Mouse (Mus musculus) limb, embryonic 13.5 days (tissue): ENCODE measurements around the gene Zfp988. TPM values are rescaled to one million over a fixed set of nuclear protein-coding genes. Genes with fewer than 3 reads are reported as not detected.
A peak's percentile ranks its signal among the peaks of the same experiment; 100 is the strongest.
"Not testable (repeated sequence)": the region's sequence is repeated elsewhere in the genome, so short reads cannot be mapped to it uniquely, and the experiment has no call there.

Experiments used
- ATAC-seq: fragments of 200-750 bp; cut with Nextera tagmentation; 2 replicates; pipeline ENCODE4 v1.8.0; 2017; ENCODE audit warnings: low read depth, moderate number of reproducible peaks, moderate TSS enrichment; ENCODE audit not compliant: low FRiP score
- H3K27ac ChIP-seq: fragments of 300-500 bp; sonication (generic); 2 replicates; pipeline ENCODE4 v1.5.1; 2015; ENCODE audit warnings: inconsistent platforms, mild to moderate bottlenecking, moderate library complexity
- H3K27me3 ChIP-seq: fragments of 300-500 bp; sonication (generic); 2 replicates; pipeline ENCODE4 v1.6.1; 2015; ENCODE audit warnings: mild to moderate bottlenecking, inconsistent platforms
- H3K36me3 ChIP-seq: fragments of 300-500 bp; sonication (generic); 2 replicates; pipeline ENCODE4 v1.6.1; 2015; ENCODE audit warnings: inconsistent platforms, mild to moderate bottlenecking, moderate library complexity
- H3K4me1 ChIP-seq: fragments of 300-500 bp; sonication (generic); 2 replicates; pipeline ENCODE4 v1.6.1; 2015; ENCODE audit warnings: inconsistent platforms
- H3K4me2 ChIP-seq: fragments of 300-500 bp; sonication (generic); replicated peaks from 2 replicates; pipeline ENCODE4 v1.6.1; 2015; ENCODE audit warnings: inconsistent platforms, mild to moderate bottlenecking, moderate library complexity
- H3K4me3 ChIP-seq: fragments of 300-500 bp; sonication (generic); 2 replicates; pipeline ENCODE4 v1.5.1; 2015; ENCODE audit warnings: moderate library complexity, mild to moderate bottlenecking, inconsistent platforms
- H3K9ac ChIP-seq: fragments of 300-500 bp; sonication (generic); 2 replicates; pipeline ENCODE4 v1.6.1; 2015; ENCODE audit warnings: mild to moderate bottlenecking, inconsistent platforms
- H3K9me3 ChIP-seq: fragments of 300-500 bp; sonication (generic); 2 replicates; pipeline ENCODE4 v1.6.1; 2016; ENCODE audit warnings: inconsistent platforms
- WGBS: fragments of 180-500 bp; shearing (Covaris S2); methylation state at CpG from one replicate; pipeline ENCODE4 v1.1.7; 2015; 5-methylcytosine and 5-hydroxymethylcytosine counted together
- polyA plus RNA-seq: library from polyadenylated mRNA; unstranded; fragments of >200 nt; fragmentation: Nextera tagmentation; extraction: Ambion mirVana; gene quantifications from 2 replicates; pipeline ENCODE4 v1.2.1, GENCODE M21; 2015

Gene Zfp988
- 0.13 and 0.15 TPM in 2 replicates for polyA plus RNA-seq

DNA sequence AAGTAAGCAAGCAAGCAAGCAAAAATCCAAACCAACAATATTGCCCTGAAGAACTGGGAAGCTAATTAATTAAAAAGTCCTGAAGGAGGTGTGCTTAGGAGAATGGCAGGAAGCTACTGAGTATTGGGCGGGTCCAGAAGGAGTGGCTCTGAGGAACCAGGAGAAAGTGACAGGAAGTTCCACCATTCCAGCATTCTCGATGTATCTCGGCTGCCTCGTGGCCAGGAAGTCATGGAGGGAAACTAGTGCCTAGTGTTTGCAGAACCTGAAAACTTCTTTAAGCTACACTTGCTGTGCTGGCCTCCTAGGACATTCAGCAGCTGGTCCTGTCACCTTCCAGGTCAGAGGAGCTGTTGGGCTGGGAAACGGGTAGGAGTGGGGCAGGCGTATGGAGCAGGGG lies at the start of gene Zfp988:
TSS of gene Zfp988 (plus strand) at position 239 of the 400 bp plus-strand sequence.
- H3K9me3 ChIP-seq, result peaks cover 18% of the 10 kb centered on the region
- not testable (repeated sequence) for H3K4me1 ChIP-seq
- 88% methylated on average over 6 of the region's 6 CpGs for WGBS

DNA sequence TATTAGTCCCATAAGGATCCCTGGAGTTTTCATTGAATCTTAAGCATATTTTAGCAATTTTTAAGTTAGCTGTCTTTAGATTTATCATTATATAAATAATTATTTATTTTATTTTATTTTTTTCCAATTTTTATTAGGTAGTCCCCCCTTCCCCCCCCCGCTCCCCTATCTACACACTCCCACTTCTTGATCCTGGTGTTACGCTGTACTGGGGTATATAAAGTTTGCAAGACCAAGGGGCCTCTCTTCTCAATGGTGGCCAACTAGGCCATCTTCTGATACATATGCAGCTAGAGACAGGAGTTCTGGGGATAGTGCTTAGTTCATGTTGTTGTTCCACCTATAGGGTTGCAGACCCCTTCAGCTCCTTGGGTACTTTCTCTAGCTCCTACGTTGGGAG lies 42.8 kb upstream of the Zfp988 start:
- peaks cover 12% of the 10 kb centered on the region for H3K9me3 ChIP-seq
- H3K27ac ChIP-seq, H3K4me3 ChIP-seq, H3K4me1 ChIP-seq, H3K36me3 ChIP-seq, H3K27me3 ChIP-seq, H3K9ac ChIP-seq, H3K4me2 ChIP-seq, ATAC-seq: not testable (repeated sequence)
- WGBS, result 83% methylated on average over 2 of the region's 3 CpGs

More for the DNA sequence above, at the start of gene Zfp988:
- not testable (repeated sequence) for H3K36me3 ChIP-seq, ATAC-seq, H3K27ac ChIP-seq, H3K27me3 ChIP-seq, H3K4me3 ChIP-seq, H3K9ac ChIP-seq, H3K4me2 ChIP-seq

- WGBS, result 88% methylated on average over 17 of the region's 17 CpGs
- not testable (repeated sequence) for ATAC-seq, H3K27ac ChIP-seq, H3K9ac ChIP-seq, H3K36me3 ChIP-seq, H3K4me1 ChIP-seq, H3K27me3 ChIP-seq, H3K4me2 ChIP-seq, H3K4me3 ChIP-seq
- H3K9me3 ChIP-seq, result peaks cover 41% of the 10 kb centered on the region
Observed at GRCm38 (mm10) chr4:147267302-147267701, 38.2 kb upstream of the Zfp988 start.

- not testable (repeated sequence) for H3K4me1 ChIP-seq, H3K27ac ChIP-seq, H3K27me3 ChIP-seq, ATAC-seq, H3K36me3 ChIP-seq, H3K4me2 ChIP-seq, H3K4me3 ChIP-seq, H3K9ac ChIP-seq
- WGBS, result 87% methylated on average over 25 of the region's 25 CpGs
- H3K9me3 ChIP-seq, result peaks cover 47% of the 10 kb centered on the region
Observed at GRCm38 (mm10) chr4:147268735-147269134, 36.7 kb upstream of the Zfp988 start.

GRCm38 (mm10) chr4:147270026-147270425 lies 35.4 kb upstream of the Zfp988 start:
- H3K9me3 ChIP-seq, result peaks cover 54% of the 10 kb centered on the region
- ATAC-seq, H3K4me1 ChIP-seq, H3K27ac ChIP-seq, H3K9ac ChIP-seq, H3K27me3 ChIP-seq, H3K36me3 ChIP-seq, H3K4me3 ChIP-seq, H3K4me2 ChIP-seq: not testable (repeated sequence)
- 83% methylated on average over 4 of the region's 4 CpGs for WGBS

- not testable (repeated sequence) for H3K27ac ChIP-seq, H3K36me3 ChIP-seq, ATAC-seq, H3K4me3 ChIP-seq, H3K4me1 ChIP-seq, H3K27me3 ChIP-seq, H3K9ac ChIP-seq, H3K4me2 ChIP-seq
- H3K9me3 ChIP-seq, result peaks cover 63% of the 10 kb centered on the region
- WGBS, result 86% methylated on average over 13 of the region's 13 CpGs
Observed at GRCm38 (mm10) chr4:147271601-147272000, 33.9 kb upstream of the Zfp988 start.

- not testable (repeated sequence) for H3K27ac ChIP-seq, H3K9ac ChIP-seq, H3K36me3 ChIP-seq, H3K4me1 ChIP-seq, H3K27me3 ChIP-seq
- H3K4me3 ChIP-seq, result peak overlapping the region; percentile 28
- peak; percentile 75; the same call in 1 of the 2 replicates for ATAC-seq
- WGBS, result 36% methylated on average over 58 of the region's 58 CpGs
- peak overlapping the region; percentile 46 for H3K4me2 ChIP-seq
- peaks cover 46% of the 10 kb centered on the region for H3K9me3 ChIP-seq
Observed at GRCm38 (mm10) chr4:147275021-147275772, 30.3 kb upstream of the Zfp988 start.

DNA sequence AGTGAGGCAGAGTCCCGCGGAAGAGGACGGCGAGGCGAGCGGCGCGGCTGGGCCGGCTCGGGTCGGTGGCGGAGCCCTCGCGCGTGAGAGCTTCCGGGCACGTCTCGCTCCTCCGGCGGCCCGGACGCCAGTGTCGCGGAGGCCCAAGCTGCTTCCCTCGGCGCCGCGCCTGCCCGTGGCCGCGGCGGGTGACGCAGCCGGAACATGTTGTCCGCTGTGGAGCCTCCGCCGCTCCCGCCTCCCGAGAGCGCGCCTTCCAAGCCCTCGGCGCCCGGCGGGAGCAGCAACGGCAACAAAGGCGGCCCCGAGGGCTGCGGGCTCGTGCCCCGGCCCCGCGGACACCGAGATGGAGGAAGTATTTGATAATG lies 29.7 kb upstream of the Zfp988 start:
- Histone ChIP-seq H3K4me3 (peak overlapping the region; percentile 28), H3K4me2 (peak overlapping the region; percentile 46), H3K9me3 (peaks cover 43% of the 10 kb centered on the region)
- not testable (repeated sequence) for H3K9ac ChIP-seq, ATAC-seq, H3K27ac ChIP-seq, H3K27me3 ChIP-seq, H3K36me3 ChIP-seq, H3K4me1 ChIP-seq
- 24% methylated on average over 54 of the region's 54 CpGs for WGBS

DNA sequence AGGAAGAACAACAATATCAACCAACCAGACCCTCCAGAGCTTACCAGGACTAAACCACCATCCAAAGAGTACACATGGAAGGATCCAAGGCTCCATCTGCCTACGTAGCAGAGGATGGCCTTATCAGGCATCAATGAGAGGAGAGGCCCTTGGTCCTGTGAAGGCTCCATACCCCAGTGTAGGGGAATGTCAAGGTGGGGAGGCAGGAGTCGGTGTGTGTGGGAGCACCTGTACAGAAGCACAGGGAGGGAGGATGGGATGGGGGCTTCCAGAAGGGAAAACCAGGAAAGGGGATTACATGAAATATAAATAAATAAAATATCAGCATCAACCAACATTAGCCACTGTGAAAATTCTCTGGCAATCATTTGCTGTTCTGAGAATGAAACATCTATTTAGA lies 25.1 kb upstream of the Zfp988 start:
- not testable (repeated sequence) for H3K36me3 ChIP-seq, ATAC-seq, H3K4me2 ChIP-seq, H3K27ac ChIP-seq, H3K4me1 ChIP-seq, H3K27me3 ChIP-seq, H3K4me3 ChIP-seq, H3K9ac ChIP-seq
- H3K9me3 ChIP-seq, result peaks cover 18% of the 10 kb centered on the region
- 65% methylated on average over 2 of the region's 2 CpGs for WGBS

DNA sequence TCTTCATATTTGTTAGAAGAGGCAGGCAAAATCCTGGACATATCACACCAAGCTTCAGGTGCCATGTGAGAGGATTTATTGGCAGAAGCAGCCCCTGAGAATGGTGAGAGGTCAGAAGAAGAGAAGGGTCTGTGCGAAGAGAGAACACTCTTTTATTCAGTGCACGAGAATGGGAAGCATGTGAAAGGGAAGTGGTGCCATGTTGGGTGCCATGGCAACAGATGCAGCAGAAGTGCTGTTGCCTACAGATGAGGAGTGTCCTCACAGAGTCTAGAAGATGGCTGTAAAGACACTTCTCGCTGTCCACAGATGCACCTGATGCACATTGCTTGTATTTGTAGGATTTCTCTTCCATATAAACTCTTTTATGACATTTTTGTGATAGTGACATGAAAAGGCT lies 6.9 kb upstream of the Zfp988 start:
- H3K4me2 ChIP-seq, ATAC-seq, H3K4me1 ChIP-seq, H3K9ac ChIP-seq, H3K27me3 ChIP-seq, H3K27ac ChIP-seq, H3K36me3 ChIP-seq, H3K4me3 ChIP-seq: not testable (repeated sequence)
- 72% methylated on average over 3 of the region's 3 CpGs for WGBS
- peaks cover 23% of the 10 kb centered on the region for H3K9me3 ChIP-seq

DNA sequence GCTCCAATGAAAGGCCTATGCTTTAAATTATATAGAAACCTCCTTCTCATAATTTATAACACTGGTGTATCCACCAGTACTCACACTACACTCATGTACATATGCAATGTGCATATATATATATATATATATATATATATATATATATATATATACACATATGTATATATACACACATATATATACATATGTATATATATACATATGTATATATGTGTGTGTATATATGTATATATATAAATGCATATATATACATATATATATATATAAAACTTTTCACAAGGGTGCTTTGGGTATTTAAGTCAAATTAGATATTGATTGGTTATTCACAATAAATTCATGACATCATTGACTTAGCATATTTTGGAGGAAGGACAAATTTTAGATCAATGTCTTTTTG lies 3.1 kb upstream of the Zfp988 start:
- H3K4me3 ChIP-seq, H3K27me3 ChIP-seq: not testable (repeated sequence)

GRCm38 (mm10) chr4:147335036-147335690 lies 29.7 kb downstream of the Zfp988 start:
- WGBS, result 88% methylated on average over 2 of the region's 2 CpGs
- H3K9ac ChIP-seq, H3K36me3 ChIP-seq, H3K27ac ChIP-seq, H3K27me3 ChIP-seq, H3K4me3 ChIP-seq, H3K4me1 ChIP-seq, H3K4me2 ChIP-seq: not testable (repeated sequence)
- H3K9me3 ChIP-seq, result peaks cover 52% of the 10 kb centered on the region
- ATAC-seq, result peak; percentile 30; the same call in 1 of the 2 replicates

More for the DNA sequence above, 3.1 kb upstream of the Zfp988 start:
- H3K36me3 ChIP-seq, H3K4me2 ChIP-seq, H3K4me1 ChIP-seq, H3K9ac ChIP-seq, ATAC-seq, H3K27ac ChIP-seq: not testable (repeated sequence)
- peaks cover 23% of the 10 kb centered on the region for H3K9me3 ChIP-seq
